Mouse (Mus musculus): ENCODE data around the gene Tgfbr1.

GRCm38 (mm10) chr4:47378716-47379115, 25.7 kb downstream of the Tgfbr1 start:
- TF ChIP-seq CTCF (IDR thresholded peaks at IDR 0.05; ENCODE audit: extremely low read depth, insufficient read depth, low read length) = no peak
- no peak for TF ChIP-seq POLR2A (IDR thresholded peaks at IDR 0.05; ENCODE audit: extremely low read depth, insufficient read depth, low read length)

Data from cortical plate, adult 2 months (tissue).